In genomic region chr13:98902366-98903025, GRCm38 (mm10) we compare ENCODE assay signal across 14 mouse cellular contexts. TPM values are rescaled to one million over a fixed set of nuclear protein-coding genes. Genes with fewer than 3 reads are reported as not detected.
DNase-seq lines count a peak whose midpoint lies in the region; TF ChIP-seq lines count a peak whose summit lies in the region.
"Had no signal": no experiment of that assay in that cellular context is flagged by ENCODE, and none has a peak within 500 bp of the region (broad histone marks: within the 10 kb centered on the region; RNA-seq: fewer than 3 reads in every experiment).

No protein-coding gene starts in this region.

- DNase-seq in kidney, adult 2 months: peak; percentile 46
- DNase-seq in kidney, adult 8-10 months: no peak
- DNase-seq in brain, adult 2 months (ENCODE audit: low read depth, low spot score): peak; percentile 48
- peak; percentile 49 for DNase-seq in thymus, postnatal 14 days
- no peak for DNase-seq in adrenal gland, postnatal 25 days
- no peak for DNase-seq in limb, embryonic 10.5 days (ENCODE audit: low spot score)
- DNase-seq in testis, postnatal 10 days (ENCODE audit: low spot score): no peak
- DNase-seq: heart, adult 2 months; kidney, postnatal 10 days; left cerebral cortex, postnatal 4 days had no signal

- H3K4me3 ChIP-seq in kidney, adult 2 months (ENCODE audit: insufficient read depth, low read depth, low read length): no peak overlapping the region
- H3K4me3 ChIP-seq in megakaryocyte, embryonic 14.5 days (replicated peaks): peak overlapping the region; percentile 84
- no peak overlapping the region for H3K4me3 ChIP-seq in limb, embryonic 10.5 days
- H3K4me3 ChIP-seq: heart, adult 2 months; intestine, embryonic 15.5 days; liver, embryonic 15.5 days had no signal

- no peak for TF ChIP-seq POLR2A in kidney, adult 2 months (IDR thresholded peaks at IDR 0.05; ENCODE audit: low read depth, low read length)

- peaks cover 1% of the 10 kb centered on the region; the same call in 1 of the 2 replicates for H3K36me3 ChIP-seq in kidney, adult 2 months (ENCODE audit: control insufficient read depth, insufficient read depth, low read length)
- H3K36me3 ChIP-seq in megakaryocyte, embryonic 14.5 days (replicated peaks; ENCODE audit: low read length): peaks cover 3% of the 10 kb centered on the region
- peaks cover 46% of the 10 kb centered on the region for H3K36me3 ChIP-seq in limb, embryonic 10.5 days

- no peaks in the 10 kb centered on the region for H3K9me3 ChIP-seq in megakaryocyte, embryonic 14.5 days
- no peaks in the 10 kb centered on the region; the same call in 1 of the 2 replicates for H3K9me3 ChIP-seq in limb, embryonic 10.5 days (replicated peaks)
- H3K9me3 ChIP-seq: intestine, embryonic 15.5 days; liver, embryonic 15.5 days had no signal

- H3K27me3 ChIP-seq in kidney, adult 2 months (replicated peaks; ENCODE audit: control insufficient read depth, insufficient read depth, low read length): no peaks in the 10 kb centered on the region
- H3K27me3 ChIP-seq in megakaryocyte, embryonic 14.5 days (replicated peaks): no peaks in the 10 kb centered on the region
- no peaks in the 10 kb centered on the region for H3K27me3 ChIP-seq in limb, embryonic 10.5 days (ENCODE audit: low read depth, poor library complexity, severe bottlenecking)
- H3K27me3 ChIP-seq: intestine, embryonic 15.5 days; liver, embryonic 15.5 days; Patski had no signal

- no peak overlapping the region for H3K27ac ChIP-seq in kidney, adult 2 months (ENCODE audit: insufficient read depth, low read depth, low read length)
- no peak overlapping the region for H3K27ac ChIP-seq in limb, embryonic 10.5 days
- H3K27ac ChIP-seq: heart, adult 2 months; intestine, embryonic 15.5 days; liver, embryonic 15.5 days had no signal

- WGBS in kidney, adult 2 months: 59% methylated on average over 8 of the region's 8 CpGs
- 91% methylated on average over 8 of the region's 8 CpGs for WGBS in limb, embryonic 10.5 days

- no peak for TF ChIP-seq CTCF in kidney, adult 2 months (conservative IDR thresholded peaks at IDR 0.05; ENCODE audit: insufficient read depth, insufficient read length, low read depth, low read length)

- H3K4me1 ChIP-seq in kidney, adult 2 months (ENCODE audit: control insufficient read depth, insufficient read depth, low read length): peaks cover 19% of the 10 kb centered on the region; the same call in 1 of the 2 replicates
- peaks cover 53% of the 10 kb centered on the region for H3K4me1 ChIP-seq in megakaryocyte, embryonic 14.5 days
- H3K4me1 ChIP-seq in limb, embryonic 10.5 days: no peaks in the 10 kb centered on the region

RNA-seq across cellular contexts. Expression of gene Tnpo1, which starts 23.7 kb away (rescaled TPM):
- 25.0 and 27.0 TPM in 2 replicates for polyA plus RNA-seq in kidney, adult 2 months (2012; rRNA removed)
- 0.41 and 2.3 TPM in 2 replicates for polyA plus RNA-seq in megakaryocyte, embryonic 14.5 days (2012; ENCODE audit: insufficient read depth, low replicate concordance)
- total RNA-seq in adrenal gland, postnatal 25 days (2021): 106 and 135 TPM in 2 replicates
- 75.5 and 79.3 TPM in 2 replicates for polyA plus RNA-seq in limb, embryonic 10.5 days (2016; fragmentation: Nextera tagmentation; extraction: Ambion mirVana)

Comparison
In these comparisons a context has a peak if more than half of its experiments do, and no peak if none do; other contexts are left out.
1. DNase-seq: peak in kidney, adult 2 months (single experiment), brain, adult 2 months (single experiment) and thymus, postnatal 14 days (single experiment); none in kidney, adult 8-10 months (0 of 2), adrenal gland, postnatal 25 days (single experiment), limb, embryonic 10.5 days (single experiment) and testis, postnatal 10 days (single experiment).